Mouse (Mus musculus) limb, embryonic 14.5 days (tissue): ENCODE measurements around the gene Olfr845. TPM values are rescaled to one million over a fixed set of nuclear protein-coding genes. Genes with fewer than 3 reads are reported as not detected.

ENCODE experiments used
- ATAC-seq: fragments of 200-750 bp; cut with Nextera tagmentation; 2 replicates; pipeline ENCODE4 v1.8.0; 2017; ENCODE audit warnings: low read depth, moderate number of reproducible peaks, moderate TSS enrichment; ENCODE audit not compliant: low FRiP score
- DNase-seq: peaks from one replicate; pipeline ENCODE4 v3.0.0-alpha.2; 2015; ENCODE audit warnings: low spot score
- H3K27ac ChIP-seq: fragments of 300-500 bp; sonication (generic); replicated peaks from 2 replicates; pipeline ENCODE4 v1.5.1; 2014; ENCODE audit warnings: low read depth, mild to moderate bottlenecking, low read length, moderate library complexity, mixed read lengths
- H3K27me3 ChIP-seq: fragments of 300-500 bp; sonication (generic); 2 replicates; pipeline ENCODE4 v1.6.1; 2014; ENCODE audit warnings: low read length, mixed read lengths; ENCODE audit not compliant: control insufficient read depth, insufficient read depth
- H3K36me3 ChIP-seq: fragments of 300-500 bp; sonication (generic); 2 replicates; pipeline ENCODE4 v1.6.1; 2014; ENCODE audit warnings: mild to moderate bottlenecking, low read length, moderate library complexity, mixed read lengths; ENCODE audit not compliant: control insufficient read depth, insufficient read depth
- H3K4me1 ChIP-seq: fragments of 300-500 bp; sonication (generic); 2 replicates; pipeline ENCODE4 v1.6.1; 2014; ENCODE audit warnings: antibody characterized with exemption, low read length, mixed read lengths; ENCODE audit not compliant: control insufficient read depth, insufficient read depth
- H3K4me2 ChIP-seq: fragments of 300-500 bp; sonication (generic); replicated peaks from 2 replicates; pipeline ENCODE4 v1.6.1; 2014; ENCODE audit warnings: low read depth, mild to moderate bottlenecking, low read length, moderate library complexity; ENCODE audit not compliant: severe bottlenecking
- H3K4me3 ChIP-seq: fragments of 300-500 bp; sonication (generic); replicated peaks from 2 replicates; pipeline ENCODE4 v1.5.1; 2014; ENCODE audit warnings: low read length
- H3K9ac ChIP-seq: fragments of 300-500 bp; sonication (generic); 2 replicates; pipeline ENCODE4 v1.6.1; 2014; ENCODE audit warnings: mild to moderate bottlenecking, low read depth, low read length, moderate library complexity; ENCODE audit not compliant: severe bottlenecking
- H3K9me3 ChIP-seq: fragments of 300-500 bp; sonication (generic); 2 replicates; pipeline ENCODE4 v1.6.1; 2016; ENCODE audit warnings: low read length; ENCODE audit not compliant: control insufficient read depth
- POLR2A ChIP-seq: fragments of 200-500 bp; IDR thresholded peaks from 2 replicates; pipeline ENCODE4 v1.8.0; 2012; ENCODE audit warnings: inconsistent platforms, mild to moderate bottlenecking, moderate library complexity, borderline replicate concordance; ENCODE audit not compliant: insufficient read depth, insufficient read length; ENCODE audit errors: extremely low read depth
- WGBS: fragments of 180-500 bp; shearing (Covaris S2); extraction: QIAGEN DNeasy Blood & Tissue Kit; methylation state at CpG from one replicate; pipeline ENCODE4 v1.1.7; 2014; 5-methylcytosine and 5-hydroxymethylcytosine counted together
- polyA plus RNA-seq, 2 experiments: library from polyadenylated mRNA; depleted of rRNA in 1 of 2; stranded (reverse) in 1 of 2; unstranded in 1 of 2; fragments of >200 nt; fragmentation: Nextera tagmentation in 1 of 2; extraction: Ambion mirVana in 1 of 2; gene quantifications; 2 replicates each; pipeline versions ENCODE4 v1.2.1 to v1.2.3; 2012 to 2014

Gene Olfr845
- not detected in 2 replicates for polyA plus RNA-seq (2012; rRNA removed)
- not detected in 2 replicates for polyA plus RNA-seq (2014; fragmentation: Nextera tagmentation; extraction: Ambion mirVana)

- DNase-seq (no peak), ATAC-seq (no peak)
- Histone ChIP-seq H3K4me3 (no peak within 1 kb of the TSS), H3K27ac (no peak within 1 kb of the TSS), H3K4me2 (no peak within 1 kb of the TSS), H3K27me3 (no peaks in the 10 kb centered on the region), H3K9me3 (0 out of 2 replicates have a peak, but pooled peaks cover 5% of the 10 kb centered on the region), H3K4me1 (no peaks in the 10 kb centered on the region), H3K36me3 (no peaks in the 10 kb centered on the region), H3K9ac (no peak within 1 kb of the TSS)
- WGBS = 62% methylated on average over 1 of the region's 1 CpGs
- no peak for TF ChIP-seq POLR2A
These were observed at the start of gene Olfr845 for GRCm38 (mm10) chr9:19336157-19336556. Olfr845 (plus strand) TSS chr9:19336457.

- no peak within 1 kb of the TSS for H3K4me2 ChIP-seq
- no peak for TF ChIP-seq POLR2A
- H3K9me3 ChIP-seq = peaks cover 5% of the 10 kb centered on the region; the same call in 1 of the 2 replicates
- H3K4me3 ChIP-seq = no peak within 1 kb of the TSS
- H3K36me3 ChIP-seq = no peaks in the 10 kb centered on the region
- ATAC-seq (no peak), DNase-seq (no peak)
- no peak within 1 kb of the TSS for H3K27ac ChIP-seq
- no peaks in the 10 kb centered on the region for H3K4me1 ChIP-seq
- H3K9ac ChIP-seq = no peak within 1 kb of the TSS
- H3K27me3 ChIP-seq = no peaks in the 10 kb centered on the region
These were observed 20.2 kb upstream of the Olfr845 start, which contains the start of gene Olfr844 for GRCm38 (mm10) chr9:19316047-19316446. Olfr844 (plus strand) TSS chr9:19316347.

- Histone ChIP-seq H3K27ac (no peak within 1 kb of the TSS), H3K4me3 (no peak within 1 kb of the TSS), H3K4me1 (no peaks in the 10 kb centered on the region), H3K9ac (no peak within 1 kb of the TSS), H3K36me3 (no peaks in the 10 kb centered on the region), H3K4me2 (no peak within 1 kb of the TSS), H3K9me3 (no peaks in the 10 kb centered on the region), H3K27me3 (no peaks in the 10 kb centered on the region)
- ATAC-seq (no peak), DNase-seq (no peak)
- TF ChIP-seq POLR2A = no peak
- 47% methylated on average over 1 of the region's 1 CpGs for WGBS
These were observed 27.6 kb downstream of the Olfr845 start, which contains the start of gene Olfr846 for GRCm38 (mm10) chr9:19363905-19364304. Olfr846 (minus strand) TSS chr9:19364005.

- no peak for TF ChIP-seq POLR2A
- no peaks in the 10 kb centered on the region for H3K27me3 ChIP-seq
- ATAC-seq = no peak
These were observed 42.3 kb downstream of the Olfr845 start, which contains the start of gene Olfr847 for GRCm38 (mm10) chr9:19378569-19378968. Olfr847 (minus strand) TSS chr9:19378669.

More at GRCm38 (mm10) chr9:19378569-19378968, 42.3 kb downstream of the Olfr845 start, which contains the start of gene Olfr847:
- Histone ChIP-seq H3K9ac (no peak within 1 kb of the TSS), H3K27ac (no peak within 1 kb of the TSS), H3K36me3 (no peaks in the 10 kb centered on the region), H3K4me1 (no peaks in the 10 kb centered on the region), H3K4me2 (no peak within 1 kb of the TSS), H3K9me3 (no peaks in the 10 kb centered on the region), H3K4me3 (no peak within 1 kb of the TSS)
- WGBS = 56% methylated on average over 1 of the region's 1 CpGs
- DNase-seq = no peak

Other genes with a start within 250 kb of the Olfr845 start
- not detected in 2 replicates for gene Olfr836, start 216.1 kb upstream of the Olfr845 start, polyA plus RNA-seq (2012; rRNA removed)
- not detected in 2 replicates for gene Olfr836, start 216.1 kb upstream of the Olfr845 start, polyA plus RNA-seq (2014; fragmentation: Nextera tagmentation; extraction: Ambion mirVana)
- not detected in 2 replicates for gene Olfr837, start 200.1 kb upstream of the Olfr845 start, polyA plus RNA-seq (2012; rRNA removed)
- gene Olfr837, start 200.1 kb upstream of the Olfr845 start, polyA plus RNA-seq (2014; fragmentation: Nextera tagmentation; extraction: Ambion mirVana) = not detected in 2 replicates
- gene Olfr839-ps1, start 159.1 kb upstream of the Olfr845 start, polyA plus RNA-seq (2012; rRNA removed) = not detected in 2 replicates
- gene Olfr839-ps1, start 159.1 kb upstream of the Olfr845 start, polyA plus RNA-seq (2014; fragmentation: Nextera tagmentation; extraction: Ambion mirVana) = not detected in 2 replicates
- gene Olfr843, start 84.5 kb upstream of the Olfr845 start, polyA plus RNA-seq (2012; rRNA removed) = not detected in 2 replicates
- gene Olfr843, start 84.5 kb upstream of the Olfr845 start, polyA plus RNA-seq (2014; fragmentation: Nextera tagmentation; extraction: Ambion mirVana) = not detected in 2 replicates
- not detected in 2 replicates for gene Olfr844, start 20.1 kb upstream of the Olfr845 start, polyA plus RNA-seq (2012; rRNA removed)
- gene Olfr844, start 20.1 kb upstream of the Olfr845 start, polyA plus RNA-seq (2014; fragmentation: Nextera tagmentation; extraction: Ambion mirVana) = not detected in 2 replicates
- not detected in 2 replicates for gene Olfr846, start 27.5 kb downstream of the Olfr845 start, polyA plus RNA-seq (2012; rRNA removed)
- gene Olfr846, start 27.5 kb downstream of the Olfr845 start, polyA plus RNA-seq (2014; fragmentation: Nextera tagmentation; extraction: Ambion mirVana) = not detected in 2 replicates
- gene Olfr847, start 42.2 kb downstream of the Olfr845 start, polyA plus RNA-seq (2012; rRNA removed) = not detected in 2 replicates
- gene Olfr847, start 42.2 kb downstream of the Olfr845 start, polyA plus RNA-seq (2014; fragmentation: Nextera tagmentation; extraction: Ambion mirVana) = not detected in 2 replicates
- gene Olfr849, start 103.8 kb downstream of the Olfr845 start, polyA plus RNA-seq (2012; rRNA removed) = not detected in 2 replicates
- gene Olfr849, start 103.8 kb downstream of the Olfr845 start, polyA plus RNA-seq (2014; fragmentation: Nextera tagmentation; extraction: Ambion mirVana) = not detected in 2 replicates
- gene Olfr850, start 141.8 kb downstream of the Olfr845 start, polyA plus RNA-seq (2012; rRNA removed) = not detected in 2 replicates
- gene Olfr850, start 141.8 kb downstream of the Olfr845 start, polyA plus RNA-seq (2014; fragmentation: Nextera tagmentation; extraction: Ambion mirVana) = not detected in 2 replicates
- not detected in 2 replicates for gene Olfr851, start 156.8 kb downstream of the Olfr845 start, polyA plus RNA-seq (2012; rRNA removed)
- gene Olfr851, start 156.8 kb downstream of the Olfr845 start, polyA plus RNA-seq (2014; fragmentation: Nextera tagmentation; extraction: Ambion mirVana) = not detected in 2 replicates
- not detected in 2 replicates for gene Olfr853, start 204.6 kb downstream of the Olfr845 start, polyA plus RNA-seq (2012; rRNA removed)
- not detected in 2 replicates for gene Olfr853, start 204.6 kb downstream of the Olfr845 start, polyA plus RNA-seq (2014; fragmentation: Nextera tagmentation; extraction: Ambion mirVana)
- not detected in 2 replicates for gene Olfr854, start 230.9 kb downstream of the Olfr845 start, polyA plus RNA-seq (2012; rRNA removed)
- gene Olfr854, start 230.9 kb downstream of the Olfr845 start, polyA plus RNA-seq (2014; fragmentation: Nextera tagmentation; extraction: Ambion mirVana) = not detected in 2 replicates
- not detected in 2 replicates for gene Olfr855, start 246.2 kb downstream of the Olfr845 start, polyA plus RNA-seq (2012; rRNA removed)
- not detected in 2 replicates for gene Olfr855, start 246.2 kb downstream of the Olfr845 start, polyA plus RNA-seq (2014; fragmentation: Nextera tagmentation; extraction: Ambion mirVana)